Mouse (Mus musculus) heart, adult 2 months (tissue): ENCODE data around the gene Rbmx.

Experiments used
- CTCF ChIP-seq: fragments of 200-600 bp; IDR thresholded peaks from 2 replicates; pipeline ENCODE4 v1.8.1; 2022; ENCODE audit warnings: antibody characterized with exemption, mild to moderate bottlenecking, moderate library complexity
- POLR2A ChIP-seq: fragments of 200-500 bp; IDR thresholded peaks from 2 replicates; pipeline ENCODE4 v1.6.1; 2011; ENCODE audit warnings: mild to moderate bottlenecking, low read depth, low read length, control low read depth; ENCODE audit not compliant: insufficient read depth

GRCm38 (mm10) chrX:57431610-57432009, 38.8 kb upstream of the Rbmx start:
- TF ChIP-seq CTCF = peak; percentile 78
- TF ChIP-seq POLR2A = no peak
